Mouse (Mus musculus) limb, embryonic 12.5 days (tissue): ENCODE data around the gene Hebp1. TPM values are rescaled to one million over a fixed set of nuclear protein-coding genes. Genes with fewer than 3 reads are reported as not detected.
A peak's percentile ranks its signal among the peaks of the same experiment; 100 is the strongest.

Source experiments
- ATAC-seq: fragments of 200-750 bp; cut with Nextera tagmentation; 2 replicates; pipeline ENCODE4 v1.8.0; 2017; ENCODE audit warnings: low read depth, moderate TSS enrichment; ENCODE audit not compliant: insufficient number of reproducible peaks, insufficient read depth, low FRiP score, low TSS enrichment
- H3K27ac ChIP-seq: fragments of 300-500 bp; sonication (generic); 2 replicates; pipeline ENCODE4 v1.5.1; 2016; ENCODE audit warnings: mild to moderate bottlenecking, moderate library complexity
- H3K27me3 ChIP-seq: fragments of 300-500 bp; sonication (generic); 2 replicates; pipeline ENCODE4 v1.6.1; 2016; ENCODE audit warnings: mild to moderate bottlenecking, moderate library complexity
- H3K36me3 ChIP-seq: fragments of 300-500 bp; sonication (generic); 2 replicates; pipeline ENCODE4 v1.6.1; 2016; ENCODE audit warnings: mild to moderate bottlenecking, moderate library complexity
- H3K4me1 ChIP-seq: fragments of 300-500 bp; sonication (generic); replicated peaks from 2 replicates; pipeline ENCODE4 v1.6.1; 2016
- H3K4me2 ChIP-seq: fragments of 300-500 bp; sonication (generic); 2 replicates; pipeline ENCODE4 v1.6.1; 2016; ENCODE audit warnings: mild to moderate bottlenecking, moderate library complexity
- H3K4me3 ChIP-seq: fragments of 300-500 bp; sonication (generic); replicated peaks from 2 replicates; pipeline ENCODE4 v1.5.1; 2016; ENCODE audit warnings: mild to moderate bottlenecking
- H3K9ac ChIP-seq: fragments of 300-500 bp; sonication (generic); replicated peaks from 2 replicates; pipeline ENCODE4 v1.6.1; 2016; ENCODE audit warnings: mild to moderate bottlenecking, moderate library complexity
- H3K9me3 ChIP-seq: fragments of 300-500 bp; sonication (generic); 2 replicates; pipeline ENCODE4 v1.6.1; 2016; ENCODE audit warnings: mild to moderate bottlenecking, moderate library complexity
- WGBS: fragments of 180-500 bp; shearing (Covaris S2); methylation state at CpG from one replicate; pipeline ENCODE4 v1.1.7; 2016; 5-methylcytosine and 5-hydroxymethylcytosine counted together
- polyA plus RNA-seq: library from polyadenylated mRNA; unstranded; fragments of >200 nt; fragmentation: Nextera tagmentation; extraction: Ambion mirVana; gene quantifications from 2 replicates; pipeline ENCODE4 v1.2.1, GENCODE M21; 2016

Hebp1 gene
- polyA plus RNA-seq, 1 experiment from 2014 or later: 8.4 TPM

DNA sequence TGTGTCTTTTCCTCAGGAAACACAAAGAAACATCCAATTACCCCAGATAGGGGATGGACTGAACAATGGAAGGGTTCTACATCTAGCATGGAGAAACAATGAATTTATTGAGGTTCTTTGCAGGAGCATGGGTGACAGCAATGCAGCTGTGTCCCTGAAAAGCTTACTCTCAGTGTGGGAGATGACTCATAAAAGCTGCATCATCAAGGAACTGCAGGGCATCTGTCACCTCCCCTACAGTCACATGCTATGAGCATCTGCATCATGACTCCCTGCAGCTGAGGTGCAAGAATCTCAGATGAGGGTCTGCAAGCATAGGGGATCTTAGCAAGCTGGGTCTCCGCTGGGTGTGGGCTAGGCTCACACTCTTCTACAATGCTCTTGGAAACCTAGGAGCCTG lies 22.8 kb downstream of the Hebp1 start:
- H3K4me1 ChIP-seq: no peaks in the 10 kb centered on the region
- H3K9me3 ChIP-seq: no peaks in the 10 kb centered on the region
- H3K27me3 ChIP-seq: peaks cover 9% of the 10 kb centered on the region; the same call in 1 of the 2 replicates
- no peak overlapping the region for H3K4me2 ChIP-seq
- no peak overlapping the region for H3K4me3 ChIP-seq
- ATAC-seq: no peak
- H3K36me3 ChIP-seq: no peaks in the 10 kb centered on the region
- H3K9ac ChIP-seq: no peak overlapping the region
- no peak overlapping the region for H3K27ac ChIP-seq
- 95% methylated on average over 1 of the region's 1 CpGs for WGBS

GRCm38 (mm10) chr6:135171736-135172135 lies 26.1 kb downstream of the Hebp1 start:
- H3K36me3 ChIP-seq: no peaks in the 10 kb centered on the region
- no peaks in the 10 kb centered on the region for H3K9me3 ChIP-seq
- ATAC-seq: no peak
- 0 out of 2 replicates have a peak, but pooled peaks cover 3% of the 10 kb centered on the region for H3K4me1 ChIP-seq
- WGBS: 67% methylated on average over 14 of the region's 14 CpGs
- H3K9ac ChIP-seq: no peak overlapping the region
- H3K27me3 ChIP-seq: no peaks in the 10 kb centered on the region
- no peak overlapping the region for H3K4me3 ChIP-seq
- H3K27ac ChIP-seq: no peak overlapping the region
- H3K4me2 ChIP-seq: no peak overlapping the region

DNA sequence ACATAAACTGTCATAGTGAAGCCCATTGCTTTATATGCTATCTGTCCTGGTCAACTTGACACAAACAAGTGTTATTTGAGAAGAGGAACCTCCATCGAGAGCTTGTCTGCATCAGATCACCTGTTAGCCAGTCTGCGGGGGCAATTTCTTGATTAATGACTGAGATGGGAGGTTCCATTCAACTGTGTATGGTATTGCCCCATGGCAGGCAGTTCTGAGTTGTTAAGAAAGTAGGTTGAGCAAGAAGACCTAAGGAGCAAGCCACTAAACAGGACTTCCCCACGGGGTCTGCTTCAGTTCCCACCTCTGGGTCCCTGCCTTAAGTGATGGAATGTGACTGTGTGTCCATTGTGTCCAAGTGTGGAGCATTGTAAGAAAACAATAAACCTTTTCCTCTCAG lies 28.6 kb downstream of the Hebp1 start:
- H3K9ac ChIP-seq: no peak overlapping the region
- H3K4me1 ChIP-seq: 0 out of 2 replicates have a peak, but pooled peaks cover 3% of the 10 kb centered on the region
- ATAC-seq: no peak
- 86% methylated on average over 3 of the region's 3 CpGs for WGBS
- no peaks in the 10 kb centered on the region for H3K27me3 ChIP-seq
- H3K4me2 ChIP-seq: no peak overlapping the region
- H3K27ac ChIP-seq: no peak overlapping the region
- H3K4me3 ChIP-seq: no peak overlapping the region
- no peaks in the 10 kb centered on the region for H3K9me3 ChIP-seq
- H3K36me3 ChIP-seq: no peaks in the 10 kb centered on the region

DNA sequence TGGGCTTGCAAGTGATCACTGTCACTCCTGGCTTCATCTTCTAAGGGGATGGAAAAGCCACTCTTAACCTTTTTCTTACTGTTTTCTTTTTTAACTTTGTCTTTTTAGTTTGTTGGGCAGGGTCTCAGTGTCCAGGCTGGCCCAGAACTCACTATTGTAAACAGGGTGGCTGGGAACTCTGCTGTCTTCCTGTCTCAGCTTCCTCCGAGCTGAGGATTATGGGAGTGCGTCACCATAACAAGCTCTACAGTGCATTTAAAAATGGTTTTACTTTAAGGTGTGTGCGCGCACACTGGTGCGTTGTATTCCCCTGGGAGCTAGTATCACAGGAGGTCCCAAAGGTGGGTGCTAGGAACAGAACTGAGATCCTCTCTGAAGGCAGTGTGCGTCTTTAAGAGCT lies 29.4 kb downstream of the Hebp1 start:
- Histone ChIP-seq H3K4me3 (peak overlapping the region; percentile 60), H3K4me1 (0 out of 2 replicates have a peak, but pooled peaks cover 3% of the 10 kb centered on the region), H3K27me3 (no peaks in the 10 kb centered on the region), H3K36me3 (no peaks in the 10 kb centered on the region), H3K9ac (no peak overlapping the region), H3K27ac (no peak overlapping the region), H3K9me3 (no peaks in the 10 kb centered on the region), H3K4me2 (peak overlapping the region; percentile 87)
- 71% methylated on average over 6 of the region's 6 CpGs for WGBS
- ATAC-seq: no peak

GRCm38 (mm10) chr6:135167380-135168311 lies 30.2 kb downstream of the Hebp1 start:
- Histone ChIP-seq H3K36me3 (no peaks in the 10 kb centered on the region), H3K27me3 (no peaks in the 10 kb centered on the region), H3K4me1 (0 out of 2 replicates have a peak, but pooled peaks cover 3% of the 10 kb centered on the region), H3K4me3 (peak overlapping the region; percentile 60), H3K4me2 (peak overlapping the region; percentile 87), H3K9me3 (no peaks in the 10 kb centered on the region), H3K27ac (0 out of 2 replicates have a peak overlapping the region, but pooled peaks have one; percentile 53), H3K9ac (peak overlapping the region; percentile 71)
- 4% methylated on average over 46 of the region's 46 CpGs for WGBS
- peak; percentile 90 for ATAC-seq

GRCm38 (mm10) chr6:135166712-135167111 lies 31.1 kb downstream of the Hebp1 start:
- Histone ChIP-seq H3K9me3 (no peaks in the 10 kb centered on the region), H3K4me3 (no peak overlapping the region), H3K4me1 (0 out of 2 replicates have a peak, but pooled peaks cover 3% of the 10 kb centered on the region), H3K36me3 (no peaks in the 10 kb centered on the region), H3K27me3 (no peaks in the 10 kb centered on the region), H3K4me2 (peak overlapping the region; percentile 87; the same call in 1 of the 2 replicates), H3K27ac (no peak overlapping the region), H3K9ac (no peak overlapping the region)
- WGBS: 59% methylated on average over 5 of the region's 5 CpGs
- no peak for ATAC-seq

- Histone ChIP-seq H3K27ac (no peak overlapping the region), H3K36me3 (no peaks in the 10 kb centered on the region), H3K9me3 (no peaks in the 10 kb centered on the region), H3K27me3 (no peaks in the 10 kb centered on the region), H3K9ac (no peak overlapping the region), H3K4me2 (no peak overlapping the region), H3K4me3 (no peak overlapping the region), H3K4me1 (0 out of 2 replicates have a peak, but pooled peaks cover 3% of the 10 kb centered on the region)
- 87% methylated on average over 3 of the region's 3 CpGs for WGBS
- no peak for ATAC-seq
Measured at GRCm38 (mm10) chr6:135166262-135166661, 31.6 kb downstream of the Hebp1 start.

DNA sequence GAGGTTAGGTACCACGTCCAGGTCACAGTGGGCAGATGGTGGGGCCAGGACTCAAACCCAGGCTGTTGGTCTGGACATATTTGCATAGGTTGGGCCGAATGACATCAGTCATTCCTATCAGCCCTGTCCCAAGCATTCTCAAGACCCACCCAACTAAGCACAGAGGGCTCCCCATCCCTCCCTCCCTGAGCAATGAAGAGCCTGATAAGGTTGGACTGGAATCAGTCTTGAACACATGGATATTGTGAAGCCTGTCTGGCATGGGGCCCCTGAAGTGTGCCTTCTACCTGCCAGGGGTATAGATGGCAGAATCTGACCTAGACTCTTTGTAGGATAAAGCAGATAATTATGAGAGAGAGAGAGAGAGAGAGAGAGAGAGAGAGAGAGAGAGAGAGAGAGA lies 32.1 kb downstream of the Hebp1 start:
- WGBS: 61% methylated on average over 2 of the region's 2 CpGs
- no peak for ATAC-seq

DNA sequence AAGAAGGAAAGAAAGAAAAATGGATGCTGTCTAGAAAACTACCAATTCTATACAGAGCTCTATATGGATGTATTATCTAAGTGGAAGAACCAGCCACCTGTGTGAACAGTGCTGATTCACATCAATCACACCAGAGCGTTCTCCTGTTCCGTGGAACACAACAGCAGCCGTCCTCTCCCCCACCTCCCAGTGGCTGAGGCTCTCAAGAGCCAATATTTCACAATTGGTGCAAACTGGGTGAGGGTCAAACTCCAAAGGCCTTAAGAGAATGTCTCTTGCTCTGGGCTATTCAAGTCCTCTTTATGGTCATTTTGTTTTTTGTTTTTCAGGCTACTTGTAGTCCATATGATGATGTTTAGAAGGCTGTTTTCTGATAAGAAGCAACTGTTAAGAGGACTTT lies 32.6 kb downstream of the Hebp1 start:
- no peak overlapping the region for H3K9ac ChIP-seq

More for the DNA sequence above, 32.1 kb downstream of the Hebp1 start:
- Histone ChIP-seq H3K4me1 (0 out of 2 replicates have a peak, but pooled peaks cover 3% of the 10 kb centered on the region), H3K4me2 (no peak overlapping the region), H3K9me3 (no peaks in the 10 kb centered on the region), H3K36me3 (no peaks in the 10 kb centered on the region), H3K9ac (no peak overlapping the region), H3K27me3 (no peaks in the 10 kb centered on the region), H3K27ac (no peak overlapping the region), H3K4me3 (no peak overlapping the region)

GRCm38 (mm10) chr6:135162861-135163260 lies 35.0 kb downstream of the Hebp1 start:
- H3K4me1 ChIP-seq: 0 out of 2 replicates have a peak, but pooled peaks cover 3% of the 10 kb centered on the region
- 74% methylated on average over 4 of the region's 4 CpGs for WGBS
- ATAC-seq: no peak
- no peak overlapping the region for H3K27ac ChIP-seq
- no peak overlapping the region for H3K4me3 ChIP-seq
- no peaks in the 10 kb centered on the region for H3K9me3 ChIP-seq
- no peaks in the 10 kb centered on the region for H3K36me3 ChIP-seq
- H3K4me2 ChIP-seq: no peak overlapping the region
- no peaks in the 10 kb centered on the region for H3K27me3 ChIP-seq
- no peak overlapping the region for H3K9ac ChIP-seq

More for the DNA sequence above, 32.6 kb downstream of the Hebp1 start:
- ATAC-seq: no peak
- WGBS: 70% methylated on average over 3 of the region's 3 CpGs
- Histone ChIP-seq H3K4me3 (no peak overlapping the region), H3K4me1 (0 out of 2 replicates have a peak, but pooled peaks cover 3% of the 10 kb centered on the region), H3K27me3 (no peaks in the 10 kb centered on the region), H3K9me3 (no peaks in the 10 kb centered on the region), H3K4me2 (no peak overlapping the region), H3K36me3 (no peaks in the 10 kb centered on the region), H3K27ac (no peak overlapping the region)

GRCm38 (mm10) chr6:135162311-135162710 lies 35.5 kb downstream of the Hebp1 start:
- Histone ChIP-seq H3K9me3 (no peaks in the 10 kb centered on the region), H3K9ac (no peak overlapping the region), H3K4me1 (0 out of 2 replicates have a peak, but pooled peaks cover 1% of the 10 kb centered on the region), H3K36me3 (no peaks in the 10 kb centered on the region), H3K27me3 (no peaks in the 10 kb centered on the region), H3K4me2 (no peak overlapping the region), H3K27ac (no peak overlapping the region), H3K4me3 (no peak overlapping the region)
- WGBS: 85% methylated on average over 3 of the region's 3 CpGs
- ATAC-seq: no peak
